Mouse (Mus musculus): Measurements from ENCODE around the gene Higd1c. TPM values are rescaled to one million over a fixed set of nuclear protein-coding genes. Genes with fewer than 3 reads are reported as not detected.
"Not testable (repeated sequence)": the region's sequence is repeated elsewhere in the genome, so short reads cannot be mapped to it uniquely, and the experiment has no call there.

The Higd1c gene
- total RNA-seq, 4 experiments from 2014 or later = 1.0 to 1.7 TPM; not detected in 2

DNA sequence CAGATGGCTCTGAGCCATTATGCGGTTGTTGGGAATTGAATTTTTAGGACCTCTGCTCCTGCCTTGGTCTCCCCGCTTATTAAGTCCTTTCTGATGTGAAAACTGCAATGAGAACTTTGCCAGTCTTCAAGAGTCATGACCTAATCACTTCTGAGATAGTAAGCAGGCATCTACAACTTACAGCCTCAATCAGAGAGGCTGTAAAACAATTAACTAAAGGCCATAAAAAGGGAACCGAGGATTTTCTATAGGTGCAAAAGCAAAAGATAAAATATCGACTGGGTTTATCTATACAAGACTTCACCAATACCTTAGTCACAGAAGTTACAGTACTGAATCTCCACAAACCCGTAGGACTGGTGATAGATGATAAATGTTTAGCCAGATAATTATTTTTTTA is 8.5 kb upstream of the Higd1c start:
- DNase-seq = no peak

- DNase-seq = not testable (repeated sequence)
Observed at GRCm38 (mm10) chr15:100365967-100366366, 1.6 kb downstream of the Higd1c start.

DNA sequence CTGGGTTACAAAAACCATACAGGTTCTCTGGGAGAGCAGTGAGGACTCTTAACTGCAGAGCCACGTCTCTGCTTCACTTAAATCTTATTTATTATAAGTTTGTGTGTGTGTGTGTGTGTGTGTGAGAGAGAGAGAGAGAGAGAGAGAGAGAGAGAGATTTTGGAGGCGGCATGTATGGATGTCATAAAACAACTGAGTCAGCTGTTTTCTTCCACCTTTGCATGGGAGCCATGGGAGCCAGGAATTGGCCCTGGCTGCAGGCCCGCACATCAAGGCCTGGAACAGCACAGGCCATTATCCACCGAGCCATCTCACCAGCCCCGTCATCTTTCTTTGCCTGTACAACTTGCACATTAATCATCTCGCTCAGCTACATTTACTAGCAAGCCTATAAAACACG is 2.8 kb downstream of the Higd1c start:
- DNase-seq = no peak

DNA sequence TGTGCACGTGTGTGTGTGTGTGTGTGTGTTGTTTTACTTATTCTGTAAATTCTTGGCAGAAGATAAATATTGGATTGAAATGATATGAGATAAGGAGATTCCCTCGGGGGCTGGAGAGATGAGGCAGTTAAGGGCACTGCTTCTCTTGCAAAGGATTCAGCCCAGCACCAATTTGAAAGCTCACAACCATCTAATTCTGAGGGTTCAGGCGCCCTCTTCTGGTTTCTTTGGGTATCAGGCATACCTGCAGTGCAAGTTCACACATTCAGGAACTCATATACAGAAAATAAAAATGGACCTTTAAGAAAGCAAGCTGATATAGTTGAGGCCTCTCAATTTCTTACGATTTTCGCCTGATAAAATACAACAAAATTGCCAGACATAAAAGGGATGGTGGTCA is 10.7 kb downstream of the Higd1c start:
- no peak for DNase-seq

DNA sequence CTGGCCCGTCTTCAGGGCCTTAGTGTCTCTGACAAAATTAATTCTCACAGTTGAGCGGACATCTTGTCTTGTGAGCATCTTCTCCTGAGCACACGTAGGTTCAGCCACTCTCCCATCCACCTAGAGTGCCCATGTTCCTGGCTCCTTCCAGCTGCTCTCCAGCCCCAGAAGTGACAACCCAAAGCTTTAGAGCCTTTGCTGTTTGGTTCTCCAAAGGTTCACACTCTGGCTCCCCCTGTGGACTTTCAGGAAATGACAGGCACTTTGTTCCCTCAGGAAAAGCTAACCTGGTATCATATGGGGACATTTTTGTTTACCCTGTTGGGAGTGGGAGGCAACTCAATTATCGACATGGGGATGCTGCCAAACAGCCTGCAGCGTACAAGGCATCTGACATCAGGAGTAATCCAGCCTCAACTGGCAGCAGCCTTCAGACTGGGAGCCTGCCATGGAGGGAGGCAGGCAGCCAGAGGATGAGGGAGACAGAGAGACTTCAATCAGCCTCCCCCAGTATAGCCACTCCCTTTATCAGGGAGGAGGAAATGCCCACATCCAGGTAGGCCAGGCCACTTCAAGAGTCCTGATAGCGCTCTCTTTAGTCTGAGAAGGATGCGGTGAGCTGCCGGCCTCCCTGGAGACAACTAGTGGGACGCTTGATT is 13.6 kb downstream of the Higd1c start:
- DNase-seq = not testable (repeated sequence)

DNA sequence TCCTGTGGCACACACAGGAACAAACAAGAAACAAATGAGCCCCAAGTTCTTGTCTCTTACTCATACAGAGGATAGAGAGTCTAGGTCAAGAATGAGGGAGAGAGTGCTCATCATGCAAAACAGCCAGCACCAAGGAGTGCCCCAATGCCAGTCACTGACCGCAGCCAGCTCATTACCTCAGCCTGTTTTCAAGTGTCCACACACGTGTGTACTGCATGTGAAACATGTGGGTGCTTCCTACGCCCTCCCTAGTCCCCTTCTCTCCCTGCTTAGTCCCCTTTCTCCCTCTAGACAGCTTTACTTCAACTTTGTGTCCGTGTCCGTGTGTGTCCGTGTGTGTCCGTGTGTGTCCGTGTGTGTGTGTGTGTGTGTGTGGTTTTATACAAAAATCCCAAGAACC is 15.3 kb downstream of the Higd1c start:
- no peak for DNase-seq

GRCm38 (mm10) chr15:100380104-100380503 is 15.8 kb downstream of the Higd1c start:
- no peak for DNase-seq

DNA sequence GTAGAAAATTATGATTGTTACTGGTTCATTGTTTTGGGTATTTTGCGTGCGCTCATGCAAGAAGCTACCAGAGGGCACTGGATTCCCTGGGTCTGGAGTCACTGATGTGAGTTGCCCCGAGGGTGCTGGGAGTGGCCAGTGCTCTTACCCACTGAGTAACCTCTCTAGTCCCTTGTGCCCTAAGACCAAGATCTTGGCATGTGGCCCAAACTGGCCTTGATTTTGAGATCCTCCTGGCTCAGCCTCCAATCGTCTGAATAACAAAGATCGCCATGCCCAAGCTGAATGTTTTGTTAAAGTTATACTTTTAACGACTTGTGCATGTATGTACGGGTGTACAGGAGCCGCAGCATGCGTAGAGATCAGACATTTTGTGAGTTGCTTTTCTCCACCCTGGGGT is 21.4 kb downstream of the Higd1c start:
- no peak for DNase-seq

DNA sequence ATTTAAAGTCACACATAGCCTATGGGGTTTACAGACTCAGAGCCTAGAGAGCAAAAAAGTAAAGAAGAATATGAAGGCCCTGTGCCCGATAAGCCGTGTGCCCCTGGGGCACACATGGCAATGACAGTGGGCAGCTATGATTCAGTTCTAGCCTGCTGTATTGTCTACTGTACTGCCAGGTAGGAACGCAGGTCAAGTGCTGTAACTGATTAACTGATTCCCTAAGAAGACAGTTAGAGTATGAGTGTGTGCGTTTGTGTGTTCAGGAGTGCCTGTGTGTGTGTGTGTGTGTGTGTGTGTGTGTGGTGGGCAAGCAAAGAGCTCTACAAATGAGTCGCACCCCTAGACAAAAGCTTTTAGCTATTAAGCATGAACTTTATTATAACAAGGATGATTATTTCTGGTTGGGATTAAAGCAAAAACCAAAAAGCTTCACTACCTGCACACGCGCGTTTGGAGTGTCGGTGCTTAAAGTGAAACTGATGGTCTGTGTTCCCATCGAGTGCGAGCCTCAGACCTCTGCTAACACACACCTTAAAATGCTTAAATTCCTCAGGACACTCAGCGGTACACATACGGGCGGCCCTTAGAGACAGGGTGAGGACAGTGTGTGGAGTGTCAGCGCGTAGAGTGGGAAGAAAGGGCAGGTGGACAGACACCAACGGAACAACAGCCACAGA is 23.3 kb downstream of the Higd1c start:
- DNase-seq = no peak

DNA sequence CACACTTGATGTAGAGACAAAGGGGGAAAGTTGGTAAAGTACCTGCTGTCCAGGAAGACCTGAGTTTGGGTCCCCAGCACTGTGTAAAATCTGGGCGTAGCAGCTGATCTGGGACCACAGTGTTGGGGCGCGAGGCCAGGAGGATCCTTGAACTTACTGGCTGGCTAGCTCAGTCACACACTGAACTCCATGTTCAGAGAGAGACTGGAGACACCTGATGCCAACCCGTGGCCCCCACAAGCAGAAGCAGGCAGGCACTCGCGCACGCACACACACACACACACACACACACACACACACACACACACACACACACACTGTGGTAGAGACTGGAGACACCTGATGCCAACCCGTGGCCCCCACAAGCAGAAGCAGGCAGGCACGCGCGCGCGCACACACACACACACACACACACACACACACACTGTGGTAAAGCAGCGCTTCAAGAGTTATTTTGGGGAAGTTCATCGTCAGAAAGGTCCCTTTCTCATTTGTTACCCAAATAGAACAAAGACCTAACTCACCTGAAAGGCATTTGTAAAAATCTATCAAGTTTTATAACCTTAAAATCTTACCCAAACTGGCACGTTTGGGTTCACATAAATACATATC is 24.0 kb downstream of the Higd1c start:
- no peak for DNase-seq

- no peak for DNase-seq
Observed at GRCm38 (mm10) chr15:100388886-100389285, 24.5 kb downstream of the Higd1c start.

DNA sequence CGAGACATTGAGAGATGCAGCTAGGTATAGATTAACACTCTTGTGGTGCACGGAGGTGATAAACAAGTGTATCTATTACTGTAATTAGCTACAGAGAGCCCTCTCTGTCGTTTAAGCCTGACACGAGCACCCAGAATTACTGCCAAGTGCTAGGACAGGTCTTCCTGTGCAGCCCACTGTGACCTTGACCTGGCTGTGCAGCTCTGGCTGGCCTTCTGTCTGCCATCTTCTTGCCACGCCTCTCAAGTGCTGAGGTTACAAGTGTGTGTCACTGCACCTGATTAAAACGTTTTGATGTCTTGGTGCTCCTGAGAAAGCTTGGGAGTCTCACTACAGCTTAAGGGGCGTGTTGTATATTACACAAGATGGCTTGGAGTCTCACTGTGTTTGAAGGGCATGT is 26.7 kb downstream of the Higd1c start:
- DNase-seq = no peak

DNA sequence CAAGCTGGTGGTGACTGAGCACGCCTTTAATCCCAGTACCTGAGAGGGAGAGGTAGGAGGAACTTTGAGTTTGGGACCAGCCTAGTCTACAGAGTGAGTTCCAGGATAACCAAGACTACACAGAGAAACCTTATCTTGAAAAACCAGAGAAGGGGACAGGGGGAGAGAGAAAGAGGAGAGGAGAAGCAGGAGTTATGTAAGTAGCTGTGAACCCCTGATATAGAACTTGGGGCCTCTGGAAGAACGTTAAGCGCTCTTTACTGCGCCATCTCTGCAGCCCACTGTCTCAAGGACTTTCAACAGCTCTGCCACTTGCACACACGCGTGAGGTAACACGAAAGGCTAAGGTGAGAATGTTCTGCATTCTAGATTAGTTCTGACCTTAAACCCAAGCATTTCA is 27.3 kb downstream of the Higd1c start:
- no peak for DNase-seq

DNA sequence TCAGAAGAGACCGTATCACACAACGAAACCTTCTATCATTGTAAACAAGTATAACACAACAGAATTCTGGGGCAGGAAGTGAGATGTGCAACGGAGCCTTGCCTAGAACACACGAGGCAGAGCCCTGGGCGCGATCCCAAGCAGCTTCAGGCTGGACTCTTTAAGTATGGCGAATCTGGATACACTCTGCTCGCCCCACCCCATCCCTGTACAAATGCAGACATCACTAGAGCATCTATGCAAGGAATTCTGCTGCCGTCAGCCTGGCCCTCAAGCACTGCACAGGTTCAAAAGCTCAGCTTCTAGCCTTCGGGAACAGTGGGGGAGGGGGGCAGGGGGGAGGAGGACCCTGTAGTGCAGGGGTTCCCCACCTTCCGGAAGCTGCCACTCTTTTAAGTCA is 28.7 kb downstream of the Higd1c start:
- DNase-seq = no peak

- DNase-seq = no peak
Observed at GRCm38 (mm10) chr15:100395561-100395960, 31.2 kb downstream of the Higd1c start.

DNA sequence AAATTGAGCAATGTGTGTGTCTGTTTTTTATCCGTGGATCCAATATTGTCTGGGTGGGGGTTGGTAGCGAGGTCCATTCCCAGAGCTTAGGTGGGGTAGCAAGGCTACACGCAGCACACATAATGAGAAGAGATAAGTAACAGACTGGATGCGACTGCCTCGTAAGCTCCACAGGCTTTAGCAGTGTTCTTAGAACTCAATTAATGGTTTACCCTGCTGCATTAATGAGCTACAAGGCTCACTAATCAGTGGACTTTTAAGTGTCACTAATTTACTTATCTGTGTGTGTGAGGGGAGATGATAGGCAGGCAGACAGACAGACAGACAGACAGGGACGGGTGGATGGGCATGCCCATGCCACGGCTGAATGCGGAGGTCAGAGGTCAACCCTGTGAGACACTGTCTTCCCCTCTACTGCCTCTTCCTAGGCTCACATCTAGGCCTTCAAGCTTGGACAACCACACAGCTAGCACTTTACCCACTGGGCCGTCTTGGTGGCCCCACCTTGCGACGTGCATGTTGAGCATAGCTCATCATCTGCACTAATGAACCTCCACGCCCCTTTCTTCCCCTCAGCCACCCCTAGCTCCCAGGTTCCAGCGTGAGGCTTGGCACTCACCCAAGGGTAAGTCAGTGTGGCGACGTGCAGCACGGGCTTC is 36.4 kb downstream of the Higd1c start:
- no peak for DNase-seq

GRCm38 (mm10) chr15:100401811-100402210 is 37.5 kb downstream of the Higd1c start:
- no peak for DNase-seq

- DNase-seq = no peak
Observed at GRCm38 (mm10) chr15:100402347-100402746, 38.0 kb downstream of the Higd1c start.

GRCm38 (mm10) chr15:100402798-100403197 is 38.5 kb downstream of the Higd1c start:
- DNase-seq = no peak

DNA sequence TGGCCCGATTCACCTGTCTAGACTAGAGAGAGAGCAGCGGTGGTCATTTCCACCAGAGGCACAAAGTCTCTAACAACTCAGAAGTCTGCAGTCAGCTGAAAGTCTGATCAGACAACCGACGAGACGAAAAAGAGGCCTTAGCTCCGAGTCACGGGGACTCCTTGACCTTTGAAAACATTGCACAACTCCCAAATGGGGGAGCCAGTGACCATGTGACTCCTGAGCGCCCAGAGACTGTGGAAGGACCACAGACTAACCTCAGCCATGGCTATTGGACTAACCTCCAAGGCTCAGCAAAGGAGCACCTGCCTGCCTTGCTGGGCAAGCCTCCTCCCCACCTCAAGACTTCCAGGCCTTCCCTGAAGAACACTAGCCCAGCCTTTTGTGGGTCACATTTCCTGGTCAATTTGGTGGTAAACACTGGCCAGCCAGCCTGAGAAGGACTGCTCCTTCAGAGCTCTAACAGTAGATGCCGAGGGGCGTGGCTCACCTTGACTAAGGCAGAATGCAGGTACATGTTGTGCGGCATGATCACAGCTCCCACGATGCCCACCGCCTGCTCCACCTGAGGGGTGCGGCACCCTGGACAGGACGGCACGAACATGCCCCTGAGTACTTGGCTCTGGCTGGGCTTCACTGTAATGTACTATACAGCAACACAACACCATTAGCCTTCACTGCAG is 39.1 kb downstream of the Higd1c start:
- DNase-seq = peak; percentile 66

GRCm38 (mm10) chr15:100406088-100406487 is 41.7 kb downstream of the Higd1c start:
- no peak for DNase-seq

GRCm38 (mm10) chr15:100410918-100411672 is 46.8 kb downstream of the Higd1c start:
- peak; percentile 71 for DNase-seq
